Mouse (Mus musculus) cortical plate, adult 2 months (tissue): ENCODE results near the gene Vim. TPM values are rescaled to one million over a fixed set of nuclear protein-coding genes. Genes with fewer than 3 reads are reported as not detected.
"Not testable (repeated sequence)": the region's sequence is repeated elsewhere in the genome, so short reads cannot be mapped to it uniquely, and the experiment has no call there.

ENCODE experiments used
- H3K27ac ChIP-seq: fragments of 200-500 bp; 2 replicates; pipeline ENCODE4 v1.5.1; 2012; ENCODE audit warnings: low read length, control low read depth, inconsistent platforms; ENCODE audit not compliant: insufficient read depth
- H3K4me1 ChIP-seq: fragments of 200-500 bp; 2 replicates; pipeline ENCODE4 v1.6.1; 2011; ENCODE audit warnings: low read length; ENCODE audit not compliant: control insufficient read depth, insufficient read depth
- H3K4me3 ChIP-seq: fragments of 200-500 bp; 2 replicates; pipeline ENCODE4 v1.5.1; 2011; ENCODE audit warnings: mild to moderate bottlenecking, low read length, control low read depth; ENCODE audit not compliant: insufficient read depth
- CTCF ChIP-seq: fragments of 200-500 bp; IDR thresholded peaks from 2 replicates; pipeline ENCODE4 v1.5.1; 2011; ENCODE audit warnings: mild to moderate bottlenecking, control low read depth, low read length; ENCODE audit not compliant: insufficient read depth; ENCODE audit errors: extremely low read depth
- POLR2A ChIP-seq: fragments of 200-500 bp; IDR thresholded peaks from 2 replicates; pipeline ENCODE4 v1.6.1; 2011; ENCODE audit warnings: mild to moderate bottlenecking, low read length, control low read depth; ENCODE audit not compliant: insufficient read depth; ENCODE audit errors: extremely low read depth
- polyA plus RNA-seq: library from polyadenylated mRNA; depleted of rRNA; stranded (reverse); fragments of >200 nt; gene quantifications from 2 replicates; pipeline ENCODE4 v1.2.3, GENCODE M21; 2012

Vim gene
- polyA plus RNA-seq, 1 experiment: 101 TPM

DNA sequence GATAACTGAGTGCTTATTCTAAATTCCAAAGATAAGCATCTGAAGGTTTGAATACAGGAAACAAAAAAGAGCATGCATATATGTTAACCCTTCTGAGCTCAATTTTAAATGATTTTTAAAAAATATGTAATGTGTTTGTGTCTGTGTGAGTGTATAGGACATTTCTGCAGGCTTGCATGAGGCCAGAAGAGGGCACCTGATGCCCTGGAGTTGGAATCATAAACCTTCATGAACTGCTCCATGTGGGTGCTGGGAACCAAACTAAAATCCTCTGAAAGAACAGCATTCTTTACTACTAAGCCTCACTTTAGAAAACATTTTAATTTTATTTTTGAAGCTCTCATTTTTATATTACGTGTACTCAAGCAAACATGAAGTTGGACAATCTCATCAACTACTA lies 3.7 kb downstream of the Vim start:
- no peaks in the 10 kb centered on the region; the same call in 1 of the 2 replicates for H3K4me1 ChIP-seq
- no peak for TF ChIP-seq POLR2A
- no peak for TF ChIP-seq CTCF
- no peak overlapping the region for H3K27ac ChIP-seq
- no peak overlapping the region for H3K4me3 ChIP-seq

DNA sequence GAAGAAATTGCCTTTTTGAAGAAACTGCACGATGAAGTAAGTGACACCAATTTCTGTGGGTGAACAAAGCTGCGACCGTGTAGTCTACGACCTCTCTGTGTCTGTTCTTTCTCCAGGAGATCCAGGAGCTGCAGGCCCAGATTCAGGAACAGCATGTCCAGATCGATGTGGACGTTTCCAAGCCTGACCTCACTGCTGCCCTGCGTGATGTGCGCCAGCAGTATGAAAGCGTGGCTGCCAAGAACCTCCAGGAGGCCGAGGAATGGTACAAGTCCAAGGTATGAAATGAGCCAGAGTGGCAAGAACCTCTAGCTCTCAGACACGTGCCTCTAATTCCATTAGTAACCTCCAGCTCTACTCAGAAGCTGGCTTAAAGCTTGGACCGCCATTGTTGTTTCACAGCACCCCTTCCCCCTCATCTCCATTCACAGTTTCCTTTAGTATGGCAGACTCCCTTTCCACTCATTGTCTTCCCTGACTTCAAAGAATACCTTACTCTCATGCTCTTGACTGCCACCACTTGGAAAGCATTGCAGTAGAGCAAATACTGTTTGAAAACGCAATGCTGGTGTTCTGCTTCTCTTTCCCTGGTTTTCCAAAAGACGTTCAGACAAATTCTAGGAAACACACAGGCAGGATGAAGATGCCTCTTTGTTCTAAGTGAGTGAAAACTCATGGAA lies 4.9 kb downstream of the Vim start:
- Histone ChIP-seq H3K4me1 (no peaks in the 10 kb centered on the region; the same call in 1 of the 2 replicates), H3K4me3 (no peak overlapping the region), H3K27ac (no peak overlapping the region)
- no peak for TF ChIP-seq POLR2A
- no peak for TF ChIP-seq CTCF

DNA sequence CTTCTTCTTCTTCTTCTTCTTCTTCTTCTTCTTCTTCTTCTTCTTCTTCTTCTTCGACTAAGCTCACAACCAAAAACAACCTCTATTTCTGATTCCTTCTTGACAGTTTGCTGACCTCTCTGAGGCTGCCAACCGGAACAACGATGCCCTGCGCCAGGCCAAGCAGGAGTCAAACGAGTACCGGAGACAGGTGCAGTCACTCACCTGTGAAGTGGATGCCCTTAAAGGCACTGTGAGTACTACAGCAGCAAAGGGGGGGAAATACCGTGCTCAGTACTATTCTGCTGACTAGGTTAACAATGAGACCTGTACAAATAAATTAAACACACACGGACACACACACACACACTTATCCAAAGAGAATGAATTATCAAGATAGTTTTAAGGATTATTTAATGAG lies 5.6 kb downstream of the Vim start:
- H3K4me1 ChIP-seq: no peaks in the 10 kb centered on the region; the same call in 1 of the 2 replicates
- no peak overlapping the region for H3K27ac ChIP-seq
- no peak overlapping the region for H3K4me3 ChIP-seq
- no peak for TF ChIP-seq POLR2A
- TF ChIP-seq CTCF: no peak

DNA sequence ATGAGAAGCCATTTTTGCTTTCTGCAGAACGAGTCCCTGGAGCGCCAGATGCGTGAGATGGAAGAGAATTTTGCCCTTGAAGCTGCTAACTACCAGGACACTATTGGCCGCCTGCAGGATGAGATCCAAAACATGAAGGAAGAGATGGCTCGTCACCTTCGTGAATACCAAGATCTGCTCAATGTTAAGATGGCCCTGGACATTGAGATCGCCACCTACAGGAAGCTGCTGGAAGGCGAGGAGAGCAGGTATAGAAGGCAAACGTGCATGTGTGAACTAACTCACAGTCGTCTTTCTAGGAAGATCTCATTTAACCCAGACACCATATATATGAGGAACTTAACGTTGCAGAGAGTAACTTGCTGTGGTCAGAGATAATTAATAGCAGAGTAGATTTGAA lies 6.3 kb downstream of the Vim start:
- TF ChIP-seq CTCF: no peak
- TF ChIP-seq POLR2A: no peak
- Histone ChIP-seq H3K4me3 (no peak overlapping the region), H3K27ac (no peak overlapping the region), H3K4me1 (no peaks in the 10 kb centered on the region; the same call in 1 of the 2 replicates)

- TF ChIP-seq POLR2A (no peak), CTCF (no peak)
- Histone ChIP-seq H3K27ac (no peak overlapping the region), H3K4me3 (no peak overlapping the region), H3K4me1 (no peaks in the 10 kb centered on the region)
Measured at GRCm38 (mm10) chr2:13582184-13582583, 8.5 kb downstream of the Vim start.

- H3K27ac ChIP-seq, H3K4me3 ChIP-seq, H3K4me1 ChIP-seq: not testable (repeated sequence)
Measured at GRCm38 (mm10) chr2:13583746-13584145, 10.0 kb downstream of the Vim start.

DNA sequence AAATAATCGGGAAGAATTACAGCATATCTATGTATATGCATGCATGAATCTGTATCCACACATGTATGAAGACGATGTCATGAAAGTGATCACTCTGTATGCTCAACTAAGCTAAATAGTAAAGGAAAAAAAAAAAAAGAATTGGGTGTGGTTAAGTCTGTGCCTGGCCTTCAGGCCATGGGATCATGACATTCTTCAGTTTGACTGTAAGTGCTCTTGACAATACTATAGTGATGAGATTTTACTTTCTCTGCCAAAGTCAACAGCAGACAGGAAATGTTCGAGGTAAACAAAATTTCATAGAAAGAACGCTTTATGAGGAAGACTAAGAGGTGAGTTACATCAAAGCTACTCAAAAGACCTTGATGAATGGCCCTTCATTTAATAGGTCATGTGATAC lies 19.6 kb downstream of the Vim start:
- Histone ChIP-seq H3K4me1 (no peaks in the 10 kb centered on the region), H3K4me3 (no peak overlapping the region), H3K27ac (no peak overlapping the region)
- no peak for TF ChIP-seq POLR2A
- TF ChIP-seq CTCF: no peak

DNA sequence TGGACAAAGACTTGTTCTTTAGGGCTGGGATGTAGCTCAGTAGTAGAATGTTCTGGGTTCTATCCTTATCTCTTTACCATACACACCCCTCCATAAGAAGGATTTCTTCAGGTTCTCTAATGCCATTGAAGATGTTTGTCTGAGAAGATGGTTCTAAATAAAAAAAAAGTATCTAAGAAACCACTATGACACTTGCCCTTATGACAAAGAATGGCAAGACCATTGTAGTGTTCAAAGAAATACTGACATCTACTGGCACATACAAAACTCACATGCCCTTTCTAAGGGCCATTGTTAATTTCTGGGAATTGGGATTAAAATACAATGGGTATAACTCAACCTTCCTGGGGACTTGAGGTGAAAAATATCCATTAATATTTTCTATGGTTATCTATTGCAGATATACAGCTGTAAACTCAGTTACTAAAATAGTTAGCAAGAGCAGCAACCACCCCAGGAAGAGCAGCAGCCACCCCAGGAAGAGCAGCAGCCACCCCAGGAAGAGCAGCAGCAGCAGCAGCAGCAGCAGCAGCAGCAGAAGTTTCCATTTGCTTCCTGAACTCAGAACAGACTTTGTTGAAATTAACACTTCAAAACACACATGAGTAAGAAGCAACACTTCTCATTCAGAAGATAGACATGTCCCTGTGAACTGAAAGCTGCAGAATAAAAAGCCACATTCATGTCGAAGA lies 23.4 kb downstream of the Vim start:
- no peak for TF ChIP-seq POLR2A
- no peak for TF ChIP-seq CTCF
- Histone ChIP-seq H3K27ac (no peak overlapping the region), H3K4me1 (no peaks in the 10 kb centered on the region), H3K4me3 (no peak overlapping the region)

- no peak overlapping the region for H3K4me3 ChIP-seq
- H3K27ac ChIP-seq: no peak overlapping the region
- TF ChIP-seq CTCF (no peak), POLR2A (no peak)
- no peaks in the 10 kb centered on the region for H3K4me1 ChIP-seq
Measured at GRCm38 (mm10) chr2:13598166-13598565, 24.4 kb downstream of the Vim start.

- H3K4me1 ChIP-seq: no peaks in the 10 kb centered on the region
- H3K4me3 ChIP-seq: no peak overlapping the region
- H3K27ac ChIP-seq: no peak overlapping the region
- no peak for TF ChIP-seq POLR2A
- no peak for TF ChIP-seq CTCF
Measured at GRCm38 (mm10) chr2:13603093-13603492, 29.4 kb downstream of the Vim start.

- H3K4me1 ChIP-seq, H3K27ac ChIP-seq, H3K4me3 ChIP-seq: not testable (repeated sequence)
Measured at GRCm38 (mm10) chr2:13603636-13604035, 29.9 kb downstream of the Vim start.
